Mouse (Mus musculus) kidney, adult 18-20 months (tissue): Measurements from ENCODE around the gene Pik3ca.

Experiments used
- DNase-seq: peaks from one replicate; pipeline ENCODE4 v3.0.0; 2021

Pik3ca gene

GRCm38 (mm10) chr3:32397461-32398174 lies at the start of gene Pik3ca:
TSS of gene Pik3ca (plus strand) at chr3:32397671.
- peak; percentile 68 for DNase-seq

GRCm38 (mm10) chr3:32347881-32348280 lies 49.6 kb upstream of the Pik3ca start:
- DNase-seq: no peak

GRCm38 (mm10) chr3:32361221-32361620 lies 36.2 kb upstream of the Pik3ca start:
- DNase-seq: no peak

GRCm38 (mm10) chr3:32364195-32364594 lies 33.3 kb upstream of the Pik3ca start:
- DNase-seq: no peak

DNA sequence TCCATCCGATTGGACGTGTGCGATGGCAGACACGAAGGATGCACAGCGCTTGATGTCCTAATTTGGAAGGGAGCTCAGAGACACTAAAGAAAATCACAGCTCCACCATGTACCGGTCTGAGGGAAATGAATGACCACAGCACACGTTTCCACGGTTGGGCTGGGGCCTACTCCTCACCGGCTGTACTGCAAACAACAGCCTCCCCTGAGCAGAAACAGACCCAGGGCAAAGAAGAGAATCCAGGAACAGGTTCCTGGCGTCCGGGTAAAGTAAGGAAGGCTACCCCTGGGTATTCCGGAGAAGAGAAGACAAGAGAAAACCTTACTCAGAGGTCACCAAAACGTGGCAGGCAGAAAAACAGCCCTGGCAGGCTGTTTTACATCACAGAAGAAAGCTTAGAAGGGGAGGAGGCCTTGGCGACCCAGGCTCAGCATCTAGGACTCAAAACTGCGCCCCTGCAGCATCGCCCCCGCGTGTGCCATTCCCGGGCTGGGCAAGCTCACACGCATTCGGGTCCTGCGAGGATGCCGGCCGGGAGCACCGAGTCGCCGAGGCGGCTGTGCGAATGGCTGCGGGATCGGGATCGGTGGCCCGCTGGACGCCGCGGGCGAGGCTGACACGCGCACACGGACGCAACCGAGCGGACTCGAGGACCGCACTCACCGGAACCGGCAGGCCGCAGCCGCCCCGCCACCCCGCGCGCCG lies 32.5 kb upstream of the Pik3ca start:
- DNase-seq: no peak

- peak; percentile 90 for DNase-seq
Observed at GRCm38 (mm10) chr3:32365546-32366245, 31.8 kb upstream of the Pik3ca start, which contains the start of gene Zmat3. TSS of gene Zmat3 (minus strand) at chr3:32366014.

DNA sequence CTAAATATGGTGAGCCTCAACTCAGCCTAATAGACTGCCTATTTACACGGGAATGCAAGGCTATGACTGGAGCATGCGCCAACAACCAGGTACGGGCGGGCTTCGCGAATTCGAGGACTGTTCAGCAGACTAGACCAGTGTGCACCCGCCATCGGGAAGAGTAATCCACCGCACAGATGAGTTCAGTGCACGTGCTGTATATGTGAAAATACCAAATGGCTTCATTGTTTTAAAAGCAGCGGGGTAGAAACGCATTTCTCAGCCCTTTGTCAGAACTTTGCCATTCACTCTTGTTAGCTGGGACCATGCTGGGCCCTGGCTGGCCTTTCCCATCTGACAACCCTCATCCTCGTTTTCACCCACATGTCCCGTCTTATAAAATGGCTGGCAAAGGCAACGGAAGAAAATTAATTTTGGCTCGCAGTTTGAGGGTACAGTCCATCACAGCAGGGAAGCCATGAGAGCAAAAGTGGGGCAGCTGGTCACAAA lies 31.2 kb upstream of the Pik3ca start:
- peak; percentile 5 for DNase-seq

DNA sequence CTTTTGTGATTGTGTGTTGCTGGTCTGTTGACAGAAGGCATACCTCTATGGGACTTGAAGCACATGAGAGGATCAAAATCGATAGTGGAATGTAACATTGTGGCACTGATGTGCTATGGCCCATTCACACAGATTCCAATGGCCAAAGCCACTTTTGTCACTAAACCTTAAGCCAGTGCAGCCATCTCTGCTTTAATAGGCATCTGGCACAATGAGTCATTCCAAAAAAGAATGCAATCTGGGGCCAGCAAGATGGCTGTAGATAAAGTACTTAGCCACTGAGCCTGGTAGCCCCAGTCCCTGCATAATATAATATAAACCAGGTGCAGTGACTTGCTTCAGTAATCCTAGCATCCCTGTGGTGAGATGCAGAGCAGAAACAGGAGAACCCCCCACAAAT lies 30.0 kb upstream of the Pik3ca start:
- no peak for DNase-seq

GRCm38 (mm10) chr3:32371957-32372356 lies 25.5 kb upstream of the Pik3ca start:
- no peak for DNase-seq

GRCm38 (mm10) chr3:32372470-32372869 lies 25.0 kb upstream of the Pik3ca start:
- DNase-seq: no peak

- DNase-seq: no peak
Observed at GRCm38 (mm10) chr3:32373236-32373635, 24.2 kb upstream of the Pik3ca start.

GRCm38 (mm10) chr3:32379891-32380290 lies 17.6 kb upstream of the Pik3ca start:
- DNase-seq: peak; percentile 23

DNA sequence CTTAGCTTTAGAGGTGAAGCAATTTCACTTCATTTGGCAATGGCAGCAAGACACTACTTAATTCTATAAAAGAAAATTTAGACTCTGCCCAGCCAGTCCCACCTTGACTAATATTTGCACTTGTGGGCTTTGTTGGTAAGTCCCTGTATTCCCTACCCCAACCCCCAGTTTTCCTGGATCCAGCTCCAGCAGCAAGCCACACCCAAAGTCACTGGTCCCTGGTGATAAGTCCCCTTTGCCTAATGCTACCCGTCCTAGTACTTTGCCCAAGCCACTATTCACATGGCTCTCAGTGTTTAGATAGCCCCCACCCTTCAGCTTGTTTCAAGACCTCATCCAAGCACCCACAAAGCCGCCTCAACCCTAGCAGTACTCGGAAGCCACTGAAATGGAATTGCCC lies 15.9 kb upstream of the Pik3ca start:
- DNase-seq: no peak

DNA sequence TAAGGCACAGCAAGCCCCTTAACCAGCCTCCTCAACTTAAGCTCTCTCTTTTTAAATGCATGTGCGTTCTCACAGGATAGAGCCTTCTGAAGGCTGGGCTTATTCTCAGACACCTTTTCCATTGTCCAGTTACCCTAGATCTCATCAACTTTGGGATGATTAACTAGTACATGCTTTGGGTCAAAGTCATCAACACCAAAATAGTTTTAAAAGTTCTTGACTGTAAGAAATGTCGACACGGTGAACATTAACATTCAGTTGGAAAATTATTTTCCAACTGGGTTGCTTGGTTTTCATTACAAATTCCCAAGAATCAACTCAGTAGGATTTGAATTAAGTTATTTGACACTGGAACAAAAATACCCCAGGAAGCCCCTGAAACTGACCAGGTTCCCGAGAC lies 4.6 kb upstream of the Pik3ca start:
- DNase-seq: no peak

- DNase-seq: peak; percentile 57
Observed at GRCm38 (mm10) chr3:32393986-32394385, 3.5 kb upstream of the Pik3ca start.

GRCm38 (mm10) chr3:32395771-32396551 lies 1.5 kb upstream of the Pik3ca start:
- DNase-seq: peak; percentile 53

DNA sequence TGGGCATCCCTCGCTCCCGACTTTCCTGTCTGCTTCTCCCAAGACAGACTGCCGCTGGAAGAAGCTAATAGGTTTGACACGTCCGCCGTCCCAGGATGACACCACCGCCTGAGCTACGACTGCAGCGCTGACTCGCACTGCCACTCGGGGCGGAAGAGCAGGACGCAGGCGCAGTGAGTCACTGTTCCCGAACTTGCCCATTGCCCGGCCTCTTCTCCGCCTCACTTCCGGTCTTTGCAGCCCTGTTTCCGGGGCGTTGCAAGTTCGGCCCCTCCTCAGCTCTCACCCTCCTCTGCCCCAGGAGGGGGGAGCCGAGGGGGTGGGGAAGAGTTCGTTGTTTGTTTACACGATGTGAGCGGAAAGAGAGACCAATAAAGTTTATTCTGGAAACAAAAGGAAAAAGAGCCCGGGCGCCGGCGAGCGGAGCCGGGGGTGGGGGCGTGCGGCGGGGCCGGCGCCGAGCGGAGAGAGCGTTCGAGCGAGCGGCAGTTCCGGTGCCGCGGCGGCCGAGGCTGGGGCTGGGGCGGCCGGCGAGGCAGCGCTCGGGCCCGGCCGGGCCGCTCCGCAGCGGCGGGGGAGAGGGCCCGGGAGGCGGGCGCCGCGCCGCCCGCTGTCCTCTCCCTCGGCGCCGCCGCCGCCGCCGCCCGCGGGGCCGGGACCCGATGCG lies 544 bp upstream of the Pik3ca start:
- DNase-seq: peak; percentile 95

DNA sequence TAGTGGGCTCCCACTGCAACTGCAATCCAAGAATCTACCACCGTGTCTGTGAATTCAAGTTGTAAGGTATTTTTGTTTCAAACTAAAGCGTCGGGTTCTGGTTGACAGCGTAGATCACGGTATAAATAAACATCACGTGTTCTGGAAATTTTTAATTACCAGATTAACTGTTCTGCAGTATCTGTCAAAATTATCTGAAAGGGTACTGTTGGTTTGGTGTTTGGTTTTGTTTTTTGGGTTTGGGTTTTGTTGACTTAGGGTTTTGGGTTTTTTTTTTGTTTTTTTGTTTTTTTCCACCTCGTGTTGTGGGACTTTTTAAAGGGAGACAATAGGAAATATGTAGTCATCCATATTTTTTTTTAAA lies 686 bp downstream of the Pik3ca start:
- no peak for DNase-seq

DNA sequence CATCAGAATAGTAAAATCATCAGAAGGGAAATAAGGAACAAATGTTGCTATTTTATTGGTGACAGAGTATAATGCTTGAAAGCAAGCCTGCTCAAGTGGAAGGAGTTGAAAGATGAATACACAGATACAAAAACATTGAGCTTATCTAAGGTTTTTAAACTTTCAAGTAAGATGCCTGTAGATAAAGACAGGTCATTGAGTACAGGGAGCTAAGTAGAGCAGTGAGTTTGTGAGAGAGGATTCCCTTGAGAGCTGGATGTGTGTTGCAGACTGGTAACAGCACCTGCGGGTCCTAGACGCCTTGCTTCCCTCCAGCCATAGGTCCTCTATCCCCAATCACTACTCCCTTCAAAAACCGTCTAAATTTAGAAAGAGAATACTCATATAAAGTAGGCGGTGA lies 1.2 kb downstream of the Pik3ca start:
- DNase-seq: no peak

DNA sequence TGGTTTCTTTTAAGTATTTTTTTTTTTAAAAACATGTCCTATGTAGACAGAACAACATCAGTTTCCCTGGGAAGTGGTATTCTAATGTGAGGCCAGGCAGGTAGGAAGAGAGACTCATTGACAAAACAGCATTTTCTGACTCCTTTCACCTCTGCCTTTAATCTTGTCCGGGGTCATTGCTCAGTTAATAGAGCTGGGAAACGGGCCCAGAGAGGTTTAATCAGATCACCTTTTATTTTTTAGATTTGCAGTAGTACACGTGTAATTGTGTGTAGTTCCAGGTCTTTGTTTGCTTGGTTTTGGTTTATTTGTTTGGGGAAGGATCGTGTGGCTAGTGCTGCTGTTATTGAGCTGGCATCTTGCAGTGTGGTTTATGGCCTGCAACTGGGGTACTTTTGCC lies 1.9 kb downstream of the Pik3ca start:
- no peak for DNase-seq

DNA sequence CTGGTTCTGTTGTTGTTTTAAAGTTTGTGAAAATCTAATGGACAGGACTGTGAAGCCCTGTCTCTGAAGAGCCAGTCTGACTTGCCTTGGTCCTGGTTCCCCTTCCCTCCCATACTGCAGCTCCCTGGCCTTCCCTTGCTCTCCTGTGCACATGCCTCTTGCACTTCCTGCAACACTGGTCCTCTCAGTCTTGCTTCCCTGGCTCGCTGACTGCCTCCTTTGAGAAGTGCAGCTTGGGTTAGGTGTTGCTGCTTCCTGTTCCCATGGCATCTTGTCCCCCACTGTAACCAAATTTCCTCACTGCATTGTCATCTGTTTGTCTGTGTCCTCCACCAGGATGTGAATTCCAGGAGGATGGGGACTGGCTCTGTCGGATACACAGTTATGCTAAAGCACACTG lies 2.5 kb downstream of the Pik3ca start:
- DNase-seq: no peak

GRCm38 (mm10) chr3:32401591-32401990 lies 4.1 kb downstream of the Pik3ca start:
- DNase-seq: no peak
